Comparison of ENCODE assay signal across 26 mouse cellular contexts in the genomic region with DNA sequence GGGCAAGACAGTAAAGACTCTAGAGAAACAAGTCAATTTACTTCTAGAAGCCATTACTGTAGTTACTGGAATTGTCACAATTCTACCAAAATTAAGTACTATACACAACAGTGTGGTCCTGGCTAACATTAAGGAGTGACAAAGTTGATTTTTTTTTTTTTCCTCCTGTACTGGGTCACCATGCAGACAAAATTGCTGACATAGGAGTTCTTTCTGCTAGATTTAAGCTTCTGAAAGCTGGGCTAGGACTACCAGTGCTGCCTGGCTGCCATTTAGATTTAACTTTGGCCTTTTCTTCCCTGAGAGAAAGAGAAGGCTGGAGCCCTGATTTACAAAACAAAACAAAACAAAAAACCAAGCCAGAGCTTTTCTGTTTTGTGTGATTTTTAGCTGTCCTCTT. TPM values are rescaled to one million over a fixed set of nuclear protein-coding genes. Genes with fewer than 3 reads are reported as not detected.
A peak's percentile ranks its signal among the peaks of the same experiment; 100 is the strongest.
DNase-seq lines count a peak whose midpoint lies in the region; ATAC-seq and TF ChIP-seq lines count a peak whose summit lies in the region.
"Had no signal": no experiment of that assay in that cellular context is flagged by ENCODE, and none has a peak within 500 bp of the region (broad histone marks: within the 10 kb centered on the region; RNA-seq: fewer than 3 reads in every experiment).

No protein-coding gene starts in this region.

- TF ChIP-seq RAD21 in CH12.LX (IDR thresholded peaks at IDR 0.05; ENCODE audit: low read depth, low read length), result no peak

- H3K4me1 ChIP-seq in CH12.LX (ENCODE audit: control insufficient read depth in 1 of 2, insufficient read depth in 2 of 2) (no peaks in the 10 kb centered on the region; a peak in 1 of 4 replicates), ES-E14 (ENCODE audit: control insufficient read depth in 2 of 2, insufficient read depth in 2 of 2, low read length in 2 of 2, poor library complexity in 1 of 2) (peaks cover 0 to 2% of the 10 kb centered on the region in 2 experiments; a peak in 2 of 4 replicates)
- no peaks in the 10 kb centered on the region for H3K4me1 ChIP-seq in hindbrain, postnatal 0 days (ENCODE audit: insufficient read depth, low read length)

- H3K9ac ChIP-seq in CH12.LX (ENCODE audit: insufficient read depth, low read depth) (no peak overlapping the region), ES-E14 (ENCODE audit: insufficient read depth, low read depth, low read length, poor library complexity, severe bottlenecking) (no peak overlapping the region)
- H3K9ac ChIP-seq in hindbrain, postnatal 0 days (replicated peaks; ENCODE audit: low read length), result no peak overlapping the region

- peaks cover 9% of the 10 kb centered on the region for H3K79me2 ChIP-seq in CH12.LX (replicated peaks; ENCODE audit: control insufficient read depth, extremely low read depth, insufficient read depth, poor library complexity, severe bottlenecking)

- H3K4me3 ChIP-seq in CH12.LX (replicated peaks in 1 of 3; ENCODE audit: low read depth in 2 of 3, low read length in 2 of 3, poor library complexity in 1 of 3), result no peak overlapping the region
- H3K4me3 ChIP-seq in ES-E14 (ENCODE audit: insufficient read depth in 1 of 2, low read depth in 1 of 2, low read length in 2 of 2, poor library complexity in 1 of 2, severe bottlenecking in 1 of 2), result no peak overlapping the region
- H3K4me3 ChIP-seq in hindbrain, postnatal 0 days (ENCODE audit: low read length), result no peak overlapping the region

- in situ Hi-C loops in CH12.LX (cut with MboI; ENCODE audit: low pct_ligation_motif_present, low pct_unique_long_range_greater_than_20kb, low sequenced_read_pairs) (no loop called here), ES-E14 (cut with MboI; ENCODE audit: low sequenced_read_pairs in 2 of 2, unreplicated experiment in 2 of 2) (no loop called here)

- no peaks in the 10 kb centered on the region for H3K9me3 ChIP-seq in CH12.LX (replicated peaks; ENCODE audit: low read length)
- H3K9me3 ChIP-seq in ES-E14 (ENCODE audit: control insufficient read depth, insufficient read depth, low read depth, low read length), result no peaks in the 10 kb centered on the region
- no peaks in the 10 kb centered on the region for H3K9me3 ChIP-seq in hindbrain, postnatal 0 days (ENCODE audit: low read length)
- H3K9me3 ChIP-seq: G1E had no signal

- dilution Hi-C loops in CH12.LX (cut with MboI; ENCODE audit: extremely low pct_ligation_motif_present, extremely low pct_unique_long_range_greater_than_20kb, low sequenced_read_pairs), result no loop called here

- no peak for TF ChIP-seq CTCF in CH12.LX (conservative IDR thresholded peaks at IDR 0.05 in 1 of 2, IDR thresholded peaks at IDR 0.05 in 1 of 2; ENCODE audit: low read depth in 2 of 2, low read length in 2 of 2)
- no peak for TF ChIP-seq CTCF in hindbrain, postnatal 0 days (IDR thresholded peaks at IDR 0.05; ENCODE audit: low read depth)

- no peak overlapping the region for H3K4me2 ChIP-seq in CH12.LX (ENCODE audit: insufficient read depth, low read depth, poor library complexity, severe bottlenecking)
- no peak overlapping the region for H3K4me2 ChIP-seq in hindbrain, postnatal 0 days (ENCODE audit: low read depth, low read length)

- no peak overlapping the region for H3K27ac ChIP-seq in CH12.LX (ENCODE audit: insufficient read depth, low read depth)
- no peak overlapping the region for H3K27ac ChIP-seq in ES-E14 (ENCODE audit: insufficient read depth, low read depth, low read length, poor library complexity, severe bottlenecking)
- H3K27ac ChIP-seq in hindbrain, postnatal 0 days, result no peak overlapping the region

- DNase-seq in CH12.LX (ENCODE audit: extremely low read depth) (no peak), ES-E14 (ENCODE audit: low read depth, low spot score) (no peak), R1 (ENCODE audit: low read depth, low spot score) (peak; percentile 12), adipocyte (ENCODE audit: low spot score) (peak; percentile 31)
- no peak for DNase-seq in hindbrain, postnatal 0 days (ENCODE audit: low spot score)
- DNase-seq in T-cell, adult 2 months (ENCODE audit: low spot score), result no peak
- no peak for DNase-seq in gastrocnemius, postnatal 25 days
- DNase-seq in left cerebral cortex, postnatal 14 days (ENCODE audit: low spot score in 2 of 2), result no peak
- DNase-seq: adrenal gland, adult 2 months; adrenal gland, adult 8-10 months; adrenal gland, postnatal 10 days; adrenal gland, postnatal 14 days; adrenal gland, postnatal 25 days; adrenal gland, postnatal 36 days; B cell, adult 2 months; cerebellum, adult 11 months; cerebellum, adult 11-12 months; cerebellum, adult 18-20 months; cerebellum, adult 2 months; cerebellum, adult 8-10 months; cerebellum, adult 9-10 months; cerebellum, adult 9-11 months had no signal

- no peaks in the 10 kb centered on the region for H3K27me3 ChIP-seq in CH12.LX (replicated peaks)
- no peaks in the 10 kb centered on the region for H3K27me3 ChIP-seq in hindbrain, postnatal 0 days (ENCODE audit: insufficient read depth, low read length)
- H3K27me3 ChIP-seq: Patski had no signal

- intact Hi-C loops in left cerebral cortex, postnatal 14 days (cut with DNase I), result no loop called here

- no peak for TF ChIP-seq POLR2A in CH12.LX (IDR thresholded peaks at IDR 0.05; ENCODE audit: low read depth, low read length)

- H3K36me3 ChIP-seq in CH12.LX (replicated peaks in 1 of 2; ENCODE audit: control insufficient read depth in 1 of 2, insufficient read depth in 1 of 2, low read length in 1 of 2), result peaks cover 0 to 13% of the 10 kb centered on the region in 2 experiments
- H3K36me3 ChIP-seq in ES-E14 (ENCODE audit: control insufficient read depth, insufficient read depth, low read length, poor library complexity, severe bottlenecking), result no peaks in the 10 kb centered on the region
- no peaks in the 10 kb centered on the region; the same call in 1 of the 2 replicates for H3K36me3 ChIP-seq in hindbrain, postnatal 0 days (ENCODE audit: insufficient read depth, low read length)

- no peak for ATAC-seq in hindbrain, postnatal 0 days
- ATAC-seq: activated CD4-positive, CD25-positive, alpha-beta regulatory T cell, adult 4 months; CD4-positive, CD25-positive, alpha-beta regulatory T cell, adult 4 months; Patski had no signal

- TF ChIP-seq EP300 in CH12.LX (IDR thresholded peaks at IDR 0.05; ENCODE audit: low read length), result no peak

TF ChIP-seq in CH12.LX, 34 proteins besides CTCF, POLR2A, EP300 and RAD21:
- TF ChIP-seq MAFK (IDR thresholded peaks at IDR 0.05; ENCODE audit: insufficient replicate concordance, low read length) (peak; percentile 59; the same call in 1 of the 2 replicates), POLR2AphosphoS2 (IDR thresholded peaks at IDR 0.05; ENCODE audit: low read depth, low read length) (no peak)

TF ChIP-seq in ES-E14, 5 proteins besides CTCF, POLR2A, EP300 and RAD21:
- TF ChIP-seq HCFC1 (IDR thresholded peaks at IDR 0.05; ENCODE audit: borderline replicate concordance, insufficient read depth, low read length) (no peak), MAFK (IDR thresholded peaks at IDR 0.05; ENCODE audit: insufficient read depth, low read depth, low read length) (peak; percentile 70; the same call in 1 of the 2 replicates)
TF ChIP-seq in ES-E14: peak in this region for 1.

RNA-seq across cellular contexts. Expression of gene Ccdc88a, which starts 32.8 kb away (rescaled TPM):
- 13.5 and 13.7 TPM in 2 replicates for total RNA-seq in CH12.LX (2012; rRNA removed)
- total RNA-seq in CH12.LX (2014; rRNA removed), result 15.2 and 16.8 TPM in 2 replicates
- 21.9 and 26.1 TPM in 2 replicates for polyA plus RNA-seq in CH12.LX (2012; ENCODE audit: insufficient read length, low read depth)
- total RNA-seq in ES-E14 (2012; rRNA removed), result 13.9 and 15.3 TPM in 2 replicates
- 59.0 and 63.2 TPM in 2 replicates for total RNA-seq in hindbrain, postnatal 0 days (2014; rRNA removed)
- 82.6 and 86.3 TPM in 2 replicates for polyA plus RNA-seq in hindbrain, postnatal 0 days (2015; fragmentation: Nextera tagmentation; extraction: Ambion mirVana)
- total RNA-seq in gastrocnemius, postnatal 25 days (2021), result 1 to 10 TPM; 3.6 to 4.2 TPM
- total RNA-seq in left cerebral cortex, postnatal 14 days (2021), result 10 to 100 TPM; 73.9 to 82.0 TPM

Comparison
In these comparisons a context has a peak if more than half of its experiments do, and no peak if none do; other contexts are left out.
1. DNase-seq: peak in R1 (single experiment) and adipocyte (single experiment); none in CH12.LX (single experiment), ES-E14 (single experiment), hindbrain, postnatal 0 days (single experiment), T-cell, adult 2 months (single experiment), gastrocnemius, postnatal 25 days (single experiment) and left cerebral cortex, postnatal 14 days (0 of 2).